Mouse (Mus musculus) small intestine, adult 2 months (tissue): ENCODE data around the gene Arl15. TPM values are rescaled to one million over a fixed set of nuclear protein-coding genes. Genes with fewer than 3 reads are reported as not detected.

ENCODE experiments used
- H3K27ac ChIP-seq: fragments of 200-500 bp; 2 replicates; pipeline ENCODE4 v1.5.1; 2012; ENCODE audit warnings: low read depth, low read length, control low read depth, inconsistent platforms; ENCODE audit not compliant: insufficient read depth
- H3K27me3 ChIP-seq: fragments of 200-500 bp; 2 replicates; pipeline ENCODE4 v1.6.1; 2012; ENCODE audit warnings: mild to moderate bottlenecking, moderate library complexity, low read length, inconsistent platforms; ENCODE audit not compliant: control insufficient read depth, insufficient read depth
- H3K36me3 ChIP-seq: fragments of 200-500 bp; 2 replicates; pipeline ENCODE4 v1.6.1; 2012; ENCODE audit warnings: mild to moderate bottlenecking, low read length, control low read depth, inconsistent platforms; ENCODE audit not compliant: control insufficient read depth, insufficient read depth
- H3K4me1 ChIP-seq: fragments of 200-500 bp; 2 replicates; pipeline ENCODE4 v1.6.1; 2012; ENCODE audit warnings: low read length, inconsistent platforms, mixed read lengths; ENCODE audit not compliant: control insufficient read depth, insufficient read depth, insufficient read length
- H3K4me3 ChIP-seq: fragments of 200-500 bp; 2 replicates; pipeline ENCODE4 v1.5.1; 2012; ENCODE audit warnings: low read depth, mild to moderate bottlenecking, control low read depth, inconsistent platforms, low read length, moderate library complexity
- CTCF ChIP-seq: fragments of 200-500 bp; IDR thresholded peaks from 2 replicates; pipeline ENCODE4 v1.5.1; 2012; ENCODE audit warnings: low read depth, mild to moderate bottlenecking, control low read depth, inconsistent platforms, low read length, moderate library complexity, mixed read lengths; ENCODE audit not compliant: insufficient replicate concordance, insufficient read length; ENCODE audit errors: extremely low read depth
- POLR2A ChIP-seq: fragments of 200-500 bp; IDR thresholded peaks from 2 replicates; pipeline ENCODE4 v1.6.1; 2012; ENCODE audit warnings: low read depth, mild to moderate bottlenecking, control low read depth, inconsistent platforms, low read length, moderate library complexity
- WGBS: fragments of 180-500 bp; shearing (Covaris S2); methylation state at CpG from one replicate; pipeline ENCODE4 v1.1.7; 2018; 5-methylcytosine and 5-hydroxymethylcytosine counted together
- polyA plus RNA-seq: library from polyadenylated mRNA; depleted of rRNA; stranded (reverse); fragments of >200 nt; gene quantifications from 2 replicates; pipeline ENCODE4 v1.2.3, GENCODE M21; 2012

The Arl15 gene
- polyA plus RNA-seq, 1 experiment = 2.0 TPM

- Histone ChIP-seq H3K27ac (no peak overlapping the region), H3K36me3 (0 out of 2 replicates have a peak, but pooled peaks cover 2% of the 10 kb centered on the region), H3K27me3 (no peaks in the 10 kb centered on the region), H3K4me1 (no peaks in the 10 kb centered on the region), H3K4me3 (no peak overlapping the region)
- WGBS = 53% methylated on average over 5 of the region's 5 CpGs
- no peak for TF ChIP-seq POLR2A
- TF ChIP-seq CTCF = no peak
Observed at GRCm38 (mm10) chr13:114086801-114087200, 292.5 kb downstream of the Arl15 start.

DNA sequence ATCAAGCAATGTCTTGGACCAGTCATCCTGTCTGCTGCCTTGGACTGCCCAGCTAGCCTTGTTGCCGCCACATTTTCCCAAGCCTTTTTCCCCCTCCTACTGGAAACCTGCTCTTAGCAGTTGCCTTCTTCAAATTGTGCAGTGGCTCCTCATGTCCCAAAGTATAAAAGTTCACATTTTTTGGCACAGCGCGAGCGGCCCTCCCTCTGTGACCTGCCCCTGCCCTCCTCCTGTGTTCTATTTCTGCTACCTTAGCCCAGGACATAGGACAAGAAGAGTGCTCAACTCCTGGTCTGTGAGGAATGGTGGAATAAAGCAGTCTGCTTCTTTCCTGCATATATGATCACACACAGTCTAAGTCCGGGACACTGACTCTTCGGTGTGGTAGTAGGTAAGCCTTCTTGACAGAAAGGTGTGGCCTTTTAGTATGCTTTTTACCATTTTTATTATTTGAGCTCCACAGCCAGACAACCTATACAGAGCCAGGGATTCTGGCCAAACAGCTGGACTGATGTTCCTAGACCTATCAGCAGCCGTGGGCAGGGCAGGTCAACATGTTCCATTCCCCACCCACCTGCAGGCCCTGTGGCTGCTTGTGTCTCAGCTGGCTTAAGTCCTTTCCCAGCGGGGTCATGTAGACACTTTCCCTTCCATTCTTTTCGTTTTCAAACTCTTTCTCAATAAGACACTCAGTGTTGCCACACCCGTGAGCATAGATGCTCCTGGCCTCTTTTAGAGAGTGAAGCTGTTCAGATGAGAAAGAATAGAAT, 293.6 kb downstream of the Arl15 start:
- Histone ChIP-seq H3K4me3 (no peak overlapping the region), H3K27ac (no peak overlapping the region), H3K36me3 (0 out of 2 replicates have a peak, but pooled peaks cover 2% of the 10 kb centered on the region), H3K27me3 (no peaks in the 10 kb centered on the region), H3K4me1 (no peaks in the 10 kb centered on the region)
- no peak for TF ChIP-seq POLR2A
- TF ChIP-seq CTCF = no peak
- 89% methylated on average over 10 of the region's 10 CpGs for WGBS

- 91% methylated on average over 6 of the region's 6 CpGs for WGBS
Observed at GRCm38 (mm10) chr13:114090786-114091185, 296.5 kb downstream of the Arl15 start.

GRCm38 (mm10) chr13:114091231-114091630, 296.9 kb downstream of the Arl15 start:
- WGBS = 89% methylated on average over 9 of the region's 9 CpGs
- TF ChIP-seq CTCF = no peak
- no peak for TF ChIP-seq POLR2A
- no peaks in the 10 kb centered on the region for H3K27me3 ChIP-seq
- H3K27ac ChIP-seq = no peak overlapping the region
- no peak overlapping the region for H3K4me3 ChIP-seq
- H3K4me1 ChIP-seq = no peaks in the 10 kb centered on the region
- 0 out of 2 replicates have a peak, but pooled peaks cover 2% of the 10 kb centered on the region for H3K36me3 ChIP-seq

More at GRCm38 (mm10) chr13:114090786-114091185, 296.5 kb downstream of the Arl15 start:
- TF ChIP-seq POLR2A (no peak), CTCF (no peak)
- no peak overlapping the region for H3K4me3 ChIP-seq
- H3K4me1 ChIP-seq = no peaks in the 10 kb centered on the region
- no peaks in the 10 kb centered on the region for H3K27me3 ChIP-seq
- 0 out of 2 replicates have a peak, but pooled peaks cover 2% of the 10 kb centered on the region for H3K36me3 ChIP-seq
- H3K27ac ChIP-seq = no peak overlapping the region

- Histone ChIP-seq H3K4me1 (no peaks in the 10 kb centered on the region), H3K27me3 (no peaks in the 10 kb centered on the region), H3K36me3 (0 out of 2 replicates have a peak, but pooled peaks cover 2% of the 10 kb centered on the region), H3K4me3 (no peak overlapping the region), H3K27ac (no peak overlapping the region)
- TF ChIP-seq POLR2A = no peak
- TF ChIP-seq CTCF = no peak
- WGBS = 82% methylated on average over 7 of the region's 7 CpGs
Observed at GRCm38 (mm10) chr13:114094151-114094875, 300.0 kb downstream of the Arl15 start.

DNA sequence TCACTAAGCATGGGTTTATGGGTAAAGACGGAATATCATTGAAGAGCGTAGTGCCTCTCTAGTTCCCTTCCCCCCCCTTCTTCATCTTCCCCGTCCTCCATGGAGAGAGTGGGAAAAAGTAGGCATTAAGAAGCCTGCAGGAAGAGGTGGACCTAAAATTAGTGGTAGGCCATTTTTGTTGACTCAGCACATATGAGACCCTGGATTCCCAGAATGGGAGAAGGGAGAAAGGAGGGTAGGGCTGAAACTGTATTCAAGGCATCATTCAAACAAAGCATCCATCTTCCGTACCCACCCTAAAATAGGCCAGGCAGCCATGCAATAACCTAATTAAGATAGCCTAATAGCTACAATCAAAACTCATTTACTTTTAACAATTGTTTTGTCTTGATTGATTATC, 301.1 kb downstream of the Arl15 start:
- Histone ChIP-seq H3K27me3 (no peaks in the 10 kb centered on the region), H3K36me3 (no peaks in the 10 kb centered on the region), H3K4me1 (no peaks in the 10 kb centered on the region), H3K4me3 (no peak overlapping the region), H3K27ac (no peak overlapping the region)
- TF ChIP-seq CTCF = no peak
- no peak for TF ChIP-seq POLR2A
- WGBS = 95% methylated on average over 4 of the region's 4 CpGs

GRCm38 (mm10) chr13:114096386-114096785, 302.1 kb downstream of the Arl15 start:
- TF ChIP-seq CTCF (no peak), POLR2A (no peak)
- no peaks in the 10 kb centered on the region for H3K36me3 ChIP-seq
- no peak overlapping the region for H3K4me3 ChIP-seq
- no peak overlapping the region for H3K27ac ChIP-seq
- H3K4me1 ChIP-seq = no peaks in the 10 kb centered on the region
- no peaks in the 10 kb centered on the region for H3K27me3 ChIP-seq
